Comparison of ENCODE assay signal across 25 mouse cellular contexts in genomic region chr4:46110084-46110483, GRCm38 (mm10).
"Had no signal": no experiment of that assay in that cellular context is flagged by ENCODE, and none has a peak within 500 bp of the region (broad histone marks: within the 10 kb centered on the region; RNA-seq: fewer than 3 reads in every experiment).

No protein-coding gene starts in this region.

- H3K9ac ChIP-seq: heart, embryonic 12.5 days; hindbrain, embryonic 12.5 days; hindbrain, embryonic 14.5 days; intestine, embryonic 15.5 days; limb, embryonic 12.5 days; liver, embryonic 13.5 days; liver, embryonic 15.5 days had no signal

- ATAC-seq: forebrain, embryonic 16.5 days; hindbrain, embryonic 16.5 days; inflammation-experienced regulatory T-cells, adult 6 months; intestine, embryonic 15.5 days; intestine, postnatal 0 days had no signal

- H3K9me3 ChIP-seq: heart, embryonic 12.5 days; hindbrain, embryonic 10.5 days; hindbrain, embryonic 12.5 days; intestine, embryonic 15.5 days; limb, embryonic 10.5 days; limb, embryonic 12.5 days; liver, embryonic 13.5 days; liver, embryonic 15.5 days had no signal

- H3K4me2 ChIP-seq: heart, embryonic 12.5 days; hindbrain, embryonic 12.5 days; hindbrain, embryonic 14.5 days; intestine, embryonic 15.5 days; limb, embryonic 12.5 days; liver, embryonic 11.5 days; liver, embryonic 13.5 days; liver, embryonic 15.5 days had no signal

- H3K27ac ChIP-seq: hindbrain, embryonic 10.5 days; hindbrain, embryonic 12.5 days; hindbrain, embryonic 14.5 days; intestine, embryonic 15.5 days; layer of hippocampus, adult 2 months; left cerebral cortex, adult 2 months; limb, embryonic 10.5 days; limb, embryonic 12.5 days; liver, embryonic 13.5 days; liver, embryonic 15.5 days had no signal

- H3K27me3 ChIP-seq: heart, embryonic 12.5 days; hindbrain, embryonic 12.5 days; intestine, embryonic 15.5 days; limb, embryonic 12.5 days; liver, embryonic 13.5 days; liver, embryonic 15.5 days had no signal

- DNase-seq: gastrocnemius, postnatal 36 days; heart, postnatal 10 days; heart, postnatal 4 days; kidney, adult 18-20 months; kidney, adult 8-10 months; kidney, postnatal 10 days; kidney, postnatal 25 days; kidney, postnatal 4 days; liver; liver, embryonic 13.5 days had no signal

- H3K4me3 ChIP-seq: heart, embryonic 12.5 days; hindbrain, embryonic 10.5 days; hindbrain, embryonic 12.5 days; intestine, embryonic 15.5 days; layer of hippocampus, adult 2 months; left cerebral cortex, adult 2 months; limb, embryonic 10.5 days; limb, embryonic 12.5 days; liver, embryonic 13.5 days; liver, embryonic 15.5 days had no signal

- H3K4me1 ChIP-seq: hindbrain, embryonic 10.5 days; hindbrain, embryonic 12.5 days; intestine, embryonic 15.5 days; limb, embryonic 10.5 days; limb, embryonic 12.5 days; liver, embryonic 15.5 days had no signal
